Mouse (Mus musculus): Measurements from ENCODE around the gene 1700001J03Rik. TPM values are rescaled to one million over a fixed set of nuclear protein-coding genes. Genes with fewer than 3 reads are reported as not detected.
"Not testable (repeated sequence)": the region's sequence is repeated elsewhere in the genome, so short reads cannot be mapped to it uniquely, and the experiment has no call there.

The 1700001J03Rik gene
- 0.81 and 1.3 TPM in 2 replicates for polyA plus RNA-seq (2012; rRNA removed)

DNA sequence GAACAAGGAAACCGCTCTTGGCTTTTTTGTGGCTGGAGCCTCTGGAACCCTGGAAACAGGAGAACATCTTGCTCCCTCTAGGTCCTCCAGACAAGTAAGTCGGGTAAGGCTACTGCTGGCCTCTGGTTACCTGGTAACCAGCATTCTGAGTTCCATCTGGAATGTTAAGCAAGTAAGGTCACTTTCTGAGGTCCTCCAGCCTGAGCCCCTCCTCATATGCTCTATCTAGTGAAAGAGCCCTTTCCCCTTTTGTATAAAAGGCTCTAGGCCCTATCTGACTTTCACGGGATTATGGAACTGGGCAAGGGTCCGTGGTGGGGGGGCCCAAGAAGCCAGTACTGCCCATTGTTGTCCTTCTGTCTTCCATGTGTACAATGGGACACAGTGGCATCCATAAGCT is at the start of gene 1700001J03Rik:
1700001J03Rik (minus strand) TSS at position 101 of the 400 bp plus-strand sequence.
- DNase-seq (ENCODE audit: low spot score): not testable (repeated sequence)

DNA sequence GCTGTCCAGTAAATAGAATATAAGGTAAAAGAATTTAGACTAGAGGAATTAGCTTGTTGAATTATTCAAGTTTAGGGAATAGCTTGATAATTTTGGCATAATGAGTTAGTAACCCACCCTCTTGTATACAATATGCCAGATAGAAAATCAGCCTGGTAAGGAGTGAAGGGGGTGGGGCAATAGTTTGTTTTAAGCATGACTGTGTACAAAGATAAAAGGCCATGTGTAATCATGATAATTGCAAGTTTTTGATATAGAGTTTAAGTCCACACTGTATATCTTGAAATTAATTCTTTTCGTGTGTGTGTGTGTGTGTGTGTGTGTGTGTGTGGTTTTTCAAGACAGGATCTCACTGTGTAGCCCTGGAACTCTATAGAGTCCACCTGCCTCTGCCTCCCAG is 49.2 kb upstream of the 1700001J03Rik start:
- DNase-seq (ENCODE audit: low spot score): no peak

DNA sequence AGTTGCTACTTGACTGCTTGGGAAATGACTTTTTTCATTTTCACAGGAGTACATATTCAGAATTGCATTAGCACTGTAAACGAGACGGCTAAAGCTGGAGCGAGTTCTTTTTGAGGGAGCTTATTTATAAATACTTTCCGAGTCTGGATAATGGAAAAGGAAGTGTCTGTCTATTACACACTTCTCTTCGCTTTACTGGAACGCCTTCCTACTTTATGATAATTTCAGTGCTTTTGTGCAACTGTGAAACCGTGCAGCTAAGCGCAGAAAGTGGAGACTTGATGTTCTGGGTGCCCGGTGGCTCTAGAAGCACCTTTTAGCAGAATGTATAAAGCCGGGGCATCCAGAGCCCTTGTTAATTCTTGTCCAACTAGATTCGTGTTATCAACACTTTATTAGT is 47.7 kb upstream of the 1700001J03Rik start:
- no peak for DNase-seq (ENCODE audit: low spot score)

DNA sequence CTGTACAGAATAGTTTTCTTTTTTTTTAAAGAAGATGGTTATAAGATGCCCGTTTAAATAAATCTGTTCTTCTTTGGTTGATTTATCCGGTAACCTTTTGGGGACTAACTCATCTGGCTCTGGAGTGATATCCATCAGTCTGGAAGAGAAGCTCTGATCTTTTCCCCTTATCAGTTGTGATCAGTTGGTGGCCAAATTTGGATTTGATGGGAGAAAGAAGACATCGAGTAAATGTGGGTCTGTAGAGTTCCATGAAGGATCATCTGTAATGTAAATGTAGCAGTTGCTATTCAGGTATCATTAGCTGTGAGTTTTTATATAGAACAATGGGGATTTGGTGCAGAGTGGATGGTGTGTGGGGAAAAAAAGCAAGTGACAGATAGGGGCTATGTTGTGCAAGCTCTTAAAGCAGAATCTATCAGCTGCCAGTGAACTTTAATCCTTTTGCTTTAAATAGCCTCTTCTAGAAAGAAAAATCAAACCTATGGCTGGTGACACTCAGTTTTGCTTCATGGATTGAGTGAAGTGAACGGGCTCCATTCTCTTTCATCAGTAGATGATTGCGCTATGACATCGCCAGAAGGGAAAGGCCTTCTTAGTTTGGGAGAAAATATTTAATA is 47.1 kb upstream of the 1700001J03Rik start:
- DNase-seq (ENCODE audit: low spot score): no peak

DNA sequence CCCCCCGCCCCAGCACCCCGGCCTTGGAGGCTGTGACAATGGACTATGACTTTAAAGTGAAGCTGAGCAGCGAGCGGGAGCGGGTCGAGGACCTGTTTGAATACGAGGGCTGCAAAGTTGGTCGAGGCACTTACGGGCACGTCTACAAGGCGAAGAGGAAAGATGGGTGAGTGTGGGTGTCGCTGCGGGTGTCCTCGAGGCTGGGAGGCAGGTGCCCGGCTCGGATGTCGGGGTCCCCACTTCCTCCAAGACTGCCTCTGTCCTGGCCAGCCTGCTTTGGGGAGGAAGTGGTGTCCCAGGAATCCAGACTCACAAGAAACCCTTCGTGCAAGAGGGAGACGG is 46.5 kb upstream of the 1700001J03Rik start:
- no peak for DNase-seq (ENCODE audit: low spot score)

DNA sequence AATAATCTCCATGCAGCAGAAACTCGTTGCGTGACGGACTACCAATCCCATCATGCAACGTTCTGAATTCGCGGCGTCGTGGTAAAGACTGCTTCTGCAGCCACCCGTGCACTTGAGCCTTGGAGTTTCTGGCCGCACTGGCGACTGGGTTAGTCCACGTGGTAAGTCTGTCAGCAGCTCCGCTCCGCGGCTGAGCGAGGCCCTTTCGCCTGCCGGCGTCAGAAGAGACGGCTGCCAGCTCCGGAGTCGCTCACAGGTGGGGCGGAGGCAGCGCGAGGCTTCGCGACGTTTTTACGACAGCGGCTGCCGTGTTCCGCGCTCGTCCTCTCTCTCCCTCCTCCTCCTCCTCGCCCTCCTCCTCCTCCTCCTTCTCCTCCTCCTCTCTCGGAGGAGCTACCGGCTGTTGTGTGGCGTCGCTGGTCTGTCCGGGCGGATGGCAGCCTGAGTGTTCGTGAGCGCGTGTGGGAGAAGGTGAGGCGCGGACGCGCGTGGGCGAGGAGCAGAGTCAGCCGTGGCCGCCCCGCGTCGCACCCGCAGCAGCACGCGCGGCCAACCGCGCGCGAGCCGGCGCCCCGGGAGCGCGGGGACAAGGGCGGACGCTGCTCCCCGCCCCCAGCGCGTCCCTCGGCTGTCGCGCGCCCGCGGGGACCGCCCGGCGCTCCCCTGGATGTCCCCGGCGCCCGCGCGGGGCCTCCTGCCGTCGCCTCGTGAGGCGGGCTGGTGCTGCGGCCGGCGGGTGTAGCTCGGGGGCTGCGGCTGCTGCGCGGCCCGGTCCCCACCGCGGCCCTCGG is 46.0 kb upstream of the 1700001J03Rik start, which contains the start of gene Cdk8:
Cdk8 (plus strand) TSS at position 367 of the 791 bp plus-strand sequence.
- DNase-seq (ENCODE audit: low spot score): peak; percentile 86

DNA sequence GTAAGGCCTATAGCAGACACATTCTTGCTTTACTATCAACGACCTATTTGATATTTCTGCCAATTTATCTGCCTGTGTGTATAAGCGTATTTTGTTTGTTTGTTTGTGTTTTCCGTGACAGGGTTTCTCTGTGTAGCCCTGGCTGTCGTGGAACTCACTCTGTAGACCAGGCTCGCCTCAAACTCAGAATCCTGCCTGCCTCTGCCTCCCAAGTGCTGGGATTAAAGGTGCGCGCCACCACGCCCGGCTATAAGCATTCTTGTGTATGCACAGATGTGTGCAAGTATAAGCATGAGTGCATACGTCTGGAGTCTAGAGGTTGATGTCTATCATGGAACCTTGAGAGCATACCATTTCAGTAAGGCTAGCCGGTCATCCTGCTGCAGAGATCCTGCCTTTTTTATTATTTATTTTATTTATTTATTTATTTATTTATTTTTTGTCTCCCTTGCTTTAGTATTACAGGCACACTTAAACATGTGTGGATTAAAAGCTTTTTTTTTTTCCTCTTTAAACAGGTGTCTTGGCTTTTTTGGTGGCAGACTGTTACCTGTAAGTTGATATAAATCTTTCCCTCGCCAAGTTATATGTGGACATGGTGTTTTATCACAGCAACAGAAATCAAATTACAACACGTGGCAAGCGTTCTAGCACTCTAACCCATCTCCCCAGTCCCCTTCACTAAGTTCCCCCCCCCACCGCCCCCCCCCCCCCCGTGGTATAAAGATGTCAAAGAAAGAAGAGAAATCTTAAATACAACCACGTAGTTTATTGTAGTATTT is 45.0 kb upstream of the 1700001J03Rik start:
- no peak for DNase-seq (ENCODE audit: low spot score)

DNA sequence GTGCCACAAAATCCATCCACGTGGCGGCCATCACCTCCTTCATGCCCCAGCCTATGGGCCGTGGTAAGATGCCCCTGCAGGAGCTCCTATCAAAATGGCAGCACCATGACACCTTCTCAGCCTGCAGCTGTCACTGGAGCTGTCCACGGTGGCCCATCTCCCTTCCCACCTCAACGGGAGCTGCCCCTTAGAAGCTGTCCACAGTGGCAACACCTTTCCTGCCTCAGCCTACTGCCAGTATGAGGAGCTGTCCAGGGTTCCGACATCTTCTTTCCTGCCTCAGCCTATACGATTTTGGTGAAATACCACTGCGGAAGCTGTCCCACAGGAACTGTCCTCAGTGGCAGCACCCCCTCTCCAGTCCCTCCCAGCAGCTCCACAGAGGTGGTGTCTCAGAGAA is 42.4 kb upstream of the 1700001J03Rik start:
- DNase-seq (ENCODE audit: low spot score): no peak

DNA sequence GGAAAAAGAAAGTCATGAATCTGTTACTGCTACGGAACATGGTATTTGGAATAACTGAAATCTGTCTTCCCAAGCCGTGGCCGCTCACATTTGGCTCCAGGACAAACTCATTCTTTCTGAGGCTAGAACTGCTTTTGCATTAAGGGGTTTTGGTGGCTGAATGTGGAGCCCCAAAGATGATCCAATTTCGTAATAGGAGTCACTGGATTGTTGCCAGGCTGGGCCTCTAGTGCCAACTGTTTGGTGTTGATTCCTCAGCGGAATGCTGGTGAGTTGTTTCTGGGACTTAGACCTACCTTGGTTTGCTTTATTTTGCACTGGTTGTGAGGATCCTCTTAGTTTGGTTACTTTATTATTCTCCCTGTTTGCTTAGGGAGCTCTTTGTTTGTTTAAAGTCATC is 38.7 kb upstream of the 1700001J03Rik start:
- no peak for DNase-seq (ENCODE audit: low spot score)

DNA sequence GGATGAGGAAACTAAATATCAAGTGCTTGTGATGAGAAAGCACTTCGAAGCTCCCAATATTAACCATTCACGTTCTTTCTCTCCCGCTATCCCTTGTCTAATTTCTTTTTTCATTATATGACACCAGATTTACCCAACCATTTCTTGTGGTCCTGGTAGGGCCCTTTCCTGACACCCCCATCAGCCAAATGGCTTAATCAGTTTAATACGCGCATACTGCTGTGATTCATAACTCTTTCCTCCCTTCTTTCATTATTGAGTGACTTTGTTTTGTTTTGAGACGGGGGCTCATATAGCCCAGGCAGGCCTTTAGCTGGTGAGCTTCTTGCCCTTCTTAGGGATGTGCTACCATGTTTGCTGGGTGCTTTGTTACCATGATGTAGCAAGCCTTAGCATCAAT is 36.6 kb upstream of the 1700001J03Rik start:
- DNase-seq (ENCODE audit: low spot score): no peak

DNA sequence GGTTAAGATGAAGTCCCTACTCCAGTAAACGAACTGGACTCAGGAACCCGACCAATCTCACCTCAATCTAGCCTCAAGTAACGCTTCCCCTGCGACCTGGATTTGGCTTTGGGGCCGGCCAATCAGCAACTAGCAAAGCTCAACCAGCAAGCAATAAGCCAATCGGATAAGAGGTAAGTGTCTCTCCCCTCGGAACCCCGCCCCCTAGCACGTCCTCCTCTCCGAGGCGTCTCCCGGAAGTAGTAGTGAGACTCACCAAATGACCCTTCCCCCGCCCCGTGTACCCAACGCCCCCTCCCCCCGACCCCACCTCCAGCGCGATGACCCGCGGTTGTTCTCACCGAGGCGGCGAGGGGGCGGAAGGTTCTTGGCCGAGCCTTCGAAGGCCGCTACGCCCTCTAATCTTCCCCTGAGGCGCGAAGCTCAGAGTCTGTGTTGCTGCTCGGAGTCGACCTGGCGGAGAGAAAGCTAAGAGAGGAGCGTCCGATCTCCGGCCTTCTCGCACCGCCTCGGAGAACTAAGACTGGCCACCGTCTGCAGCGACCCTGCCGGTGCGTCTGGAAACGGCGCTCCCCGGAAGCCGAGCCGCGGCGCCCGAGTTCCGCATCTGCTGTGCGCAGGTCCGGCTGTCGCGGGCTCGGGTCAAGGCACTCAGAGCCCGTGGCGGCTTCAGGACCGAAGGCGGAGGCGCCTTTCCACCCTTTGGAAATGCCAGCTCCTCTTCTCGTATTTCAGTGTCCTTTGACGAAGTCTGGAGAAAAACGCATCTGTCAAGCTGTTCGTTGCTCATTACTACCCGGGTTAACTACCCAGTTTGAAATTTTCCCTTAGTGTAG is 36.0 kb upstream of the 1700001J03Rik start, which contains the start of gene Rnf6:
Rnf6 (minus strand) TSS at position 677 of the 836 bp plus-strand sequence.
- peak; percentile 81 for DNase-seq (ENCODE audit: low spot score)

DNA sequence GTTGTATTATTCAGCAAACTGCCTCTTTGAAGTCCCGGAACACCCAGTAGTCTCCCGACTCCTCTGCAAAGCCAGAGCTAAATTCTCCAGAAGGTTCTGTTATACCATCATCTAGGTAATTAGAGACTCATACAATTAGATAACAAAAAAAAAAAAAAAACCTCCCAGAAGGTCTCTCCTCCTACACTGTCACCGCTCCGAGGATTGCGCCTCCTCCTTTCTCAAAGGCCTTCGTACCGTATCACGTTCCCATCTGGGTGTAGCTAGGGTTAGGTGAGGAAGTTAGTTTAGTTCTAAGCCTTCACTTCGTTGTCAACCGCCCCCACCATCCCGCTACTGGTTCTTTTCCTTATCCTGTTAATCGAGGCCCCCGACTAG is 35.4 kb upstream of the 1700001J03Rik start:
- no peak for DNase-seq (ENCODE audit: low spot score)

DNA sequence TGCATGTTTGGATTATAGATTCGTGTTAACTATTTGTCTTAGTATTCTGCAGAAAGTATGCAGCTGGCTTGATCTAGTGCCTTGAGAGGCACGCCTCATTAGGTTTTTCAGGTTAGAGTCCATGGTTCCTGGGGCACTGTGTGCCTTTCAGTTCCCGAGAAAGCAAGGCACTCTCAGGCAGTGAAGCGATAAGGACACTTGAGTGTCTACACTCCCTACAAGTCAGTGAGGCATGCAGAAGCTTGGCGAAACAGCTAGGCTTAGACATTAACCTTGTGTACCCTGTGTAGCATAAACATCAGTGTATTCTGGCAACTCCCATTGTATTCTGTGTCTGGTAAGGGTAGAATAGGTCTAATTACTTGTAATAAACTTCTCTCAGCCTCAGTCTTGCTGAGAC is 20.4 kb upstream of the 1700001J03Rik start:
- DNase-seq (ENCODE audit: low spot score): no peak

DNA sequence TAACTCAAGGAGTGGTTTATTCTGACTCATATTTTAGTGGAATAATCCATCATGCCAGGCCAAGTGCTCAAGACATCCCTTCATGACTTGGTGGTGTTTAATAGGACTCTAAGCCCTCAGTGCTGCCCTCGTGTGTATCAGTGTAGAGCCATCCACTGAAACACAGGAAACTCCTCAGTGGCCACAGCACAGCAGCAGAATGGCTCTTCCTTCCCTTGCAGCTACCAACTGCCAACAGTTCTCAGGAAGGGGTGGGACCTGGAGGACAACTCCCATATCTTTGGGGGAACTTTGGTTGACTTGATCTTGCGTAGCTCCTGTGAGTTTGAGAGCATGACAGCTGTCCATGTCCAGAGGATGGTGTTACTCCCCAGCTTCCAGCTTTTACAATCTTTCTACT is 18.8 kb upstream of the 1700001J03Rik start:
- no peak for DNase-seq (ENCODE audit: low spot score)

DNA sequence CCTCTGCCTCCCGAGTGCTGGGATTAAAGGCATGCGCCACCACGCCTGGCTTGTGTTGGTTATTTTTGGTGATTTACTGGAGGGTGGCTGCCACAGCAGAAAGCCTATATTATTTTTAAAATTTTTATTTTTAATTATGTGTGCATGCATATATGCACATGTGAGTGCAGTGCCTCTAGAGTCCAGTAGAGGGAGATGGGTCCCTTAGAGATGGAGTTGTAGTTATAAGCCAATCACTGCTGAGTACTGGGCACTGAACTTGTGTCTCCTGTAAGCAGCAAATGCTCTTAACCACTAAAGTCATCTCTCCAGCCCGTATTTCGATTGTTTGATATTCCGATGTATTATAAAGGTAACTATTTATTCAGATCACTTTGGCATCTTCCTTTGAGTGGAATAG is 15.5 kb upstream of the 1700001J03Rik start:
- DNase-seq (ENCODE audit: low spot score): no peak

DNA sequence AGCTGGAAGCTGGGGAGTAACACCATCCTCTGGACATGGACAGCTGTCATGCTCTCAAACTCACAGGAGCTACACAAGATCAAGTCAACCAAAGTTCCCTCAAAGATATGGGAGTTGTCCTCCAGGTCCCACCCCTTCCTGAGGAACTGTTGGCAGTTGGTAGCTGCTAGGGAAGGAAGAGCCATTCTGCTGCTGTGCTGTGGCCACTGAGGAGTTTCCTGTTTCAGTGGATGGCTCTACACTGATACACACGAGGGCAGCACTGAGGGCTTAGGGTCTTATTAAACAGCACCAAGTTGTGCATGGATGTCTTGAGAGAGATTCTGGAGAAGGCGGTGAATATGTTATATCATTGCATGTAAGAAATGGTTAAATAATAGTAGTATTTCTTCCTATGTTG is 14.4 kb upstream of the 1700001J03Rik start:
- DNase-seq (ENCODE audit: low spot score): no peak

DNA sequence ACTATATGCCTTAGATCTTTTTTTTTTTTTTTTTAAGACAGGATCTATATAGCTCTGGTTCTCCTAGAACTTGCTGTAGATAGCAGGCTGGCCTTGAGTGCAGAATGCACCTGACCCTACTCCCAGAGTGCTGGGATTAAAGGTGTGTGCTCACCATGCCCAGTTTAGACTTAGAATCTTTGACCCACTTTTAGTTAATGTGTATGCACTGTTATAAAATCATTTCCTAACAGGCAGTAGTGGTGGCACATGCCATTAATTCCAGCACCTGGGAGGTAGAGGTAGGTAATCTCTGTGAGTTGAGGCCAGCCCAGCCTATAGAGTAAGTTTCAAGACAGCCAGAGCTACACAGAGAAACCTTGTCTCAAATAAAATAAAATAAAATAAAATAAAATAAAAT is 14.0 kb upstream of the 1700001J03Rik start:
- DNase-seq (ENCODE audit: low spot score): no peak

DNA sequence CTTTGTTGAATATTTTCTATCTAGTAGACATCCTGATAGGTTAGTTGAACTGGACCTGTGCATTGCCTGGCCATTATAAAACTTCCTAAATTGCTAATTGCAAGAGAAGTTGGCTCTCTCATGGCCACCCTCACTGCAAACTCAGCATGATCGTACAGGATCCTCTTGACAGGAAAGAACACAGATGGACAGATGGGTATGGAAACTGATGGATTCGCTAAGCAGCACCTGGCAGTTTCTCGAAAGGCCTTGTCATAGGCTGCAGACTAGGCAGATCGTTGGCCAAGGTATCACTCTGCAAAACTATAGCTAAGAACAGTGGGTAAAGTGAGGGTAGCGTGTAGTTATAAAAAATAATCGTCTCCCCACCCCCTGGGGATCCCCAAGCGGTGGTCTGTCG is 8.3 kb upstream of the 1700001J03Rik start:
- DNase-seq (ENCODE audit: low spot score): no peak

DNA sequence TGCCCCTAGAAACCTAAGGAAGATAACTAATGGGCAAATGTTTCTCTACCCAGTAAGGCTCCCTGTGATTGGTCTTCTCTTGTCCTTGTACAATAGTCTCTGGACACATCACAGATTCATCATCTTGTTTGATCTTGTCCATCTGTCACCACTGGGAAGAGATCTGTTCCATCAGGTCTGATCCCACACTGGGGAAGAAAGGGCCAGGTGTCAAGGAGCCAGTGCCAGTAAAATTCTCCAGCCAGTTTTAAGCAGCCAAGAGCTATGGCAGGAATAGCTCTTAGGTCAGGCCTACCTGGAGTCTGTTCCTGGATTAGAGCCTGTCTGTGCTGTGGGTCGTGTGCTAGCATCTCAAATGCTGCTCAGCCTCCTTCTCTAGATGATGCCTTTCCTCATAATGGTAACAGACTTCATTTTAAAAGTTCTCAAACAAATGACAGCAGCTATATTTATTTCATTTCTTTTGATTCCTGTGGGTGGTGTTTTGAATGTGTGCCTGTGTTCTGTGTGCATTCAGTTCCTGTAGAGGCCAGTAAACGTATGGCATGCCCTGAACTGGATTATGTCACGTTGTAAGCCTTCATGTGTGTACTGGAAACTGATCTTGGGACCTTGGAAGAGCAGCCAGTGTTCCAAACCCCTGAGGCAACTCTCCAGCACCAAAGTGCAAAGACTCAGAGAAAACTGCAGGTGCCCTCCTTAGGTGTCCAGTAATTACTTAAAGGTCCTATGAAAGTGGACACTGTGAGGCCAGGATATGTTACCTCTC is 5.6 kb upstream of the 1700001J03Rik start:
- DNase-seq (ENCODE audit: low spot score): no peak

DNA sequence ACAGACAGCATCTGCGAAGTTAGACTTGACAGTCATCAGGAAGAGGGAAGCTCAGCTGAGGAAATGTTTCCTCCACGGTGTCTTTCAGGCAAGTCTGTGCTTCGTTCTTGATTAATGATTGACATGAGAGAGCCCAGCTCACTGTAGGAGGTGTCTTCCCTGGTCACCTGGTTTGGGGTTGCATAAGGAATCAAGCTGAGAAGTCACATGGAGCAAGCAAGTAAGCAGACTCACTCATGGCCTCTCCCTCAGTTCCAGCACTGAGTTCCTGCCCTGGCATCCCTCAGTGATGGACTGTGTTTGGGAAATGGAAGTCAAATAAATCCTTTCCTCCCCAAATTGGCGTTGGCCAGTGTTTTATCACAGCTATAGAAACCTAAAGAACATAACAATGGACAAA is 5.0 kb upstream of the 1700001J03Rik start:
- no peak for DNase-seq (ENCODE audit: low spot score)

DNA sequence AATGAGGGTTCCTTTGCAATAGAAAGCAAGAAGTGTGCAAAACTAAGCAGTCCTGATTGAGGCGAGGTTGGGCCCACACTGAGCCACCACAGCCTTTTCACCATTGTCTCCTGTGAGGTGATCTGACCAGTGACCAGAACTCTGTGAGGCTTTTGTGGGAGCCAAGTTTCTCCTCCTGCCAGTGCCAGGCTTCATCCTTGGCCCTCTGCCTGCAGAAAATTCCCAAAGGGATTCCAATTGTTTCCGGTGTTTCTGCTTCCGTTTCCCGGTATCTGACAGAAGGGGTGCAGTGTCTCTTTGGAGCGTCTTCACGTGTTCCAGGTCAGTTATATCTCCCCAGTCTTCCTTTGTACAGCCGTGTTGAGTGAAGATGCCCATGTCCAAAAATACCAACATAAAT is 3.6 kb upstream of the 1700001J03Rik start:
- no peak for DNase-seq (ENCODE audit: low spot score)
